Mouse (Mus musculus) frontal cortex, adult (tissue): ENCODE measurements around the gene B230104I21Rik.

Experiments used
- ATAC-seq: cut with Nextera tagmentation; 2 replicates; pipeline ENCODE4 v1.9.2; 2017; ENCODE audit warnings: mild to moderate bottlenecking, moderate library complexity, mixed read lengths; ENCODE audit not compliant: low TSS enrichment

The B230104I21Rik gene

GRCm38 (mm10) chr4:154393196-154394122 lies 57.5 kb downstream of the B230104I21Rik start:
- no peak for ATAC-seq

GRCm38 (mm10) chr4:154394123-154394722 lies 58.3 kb downstream of the B230104I21Rik start:
- peak; percentile 69; the same call in 1 of the 2 replicates for ATAC-seq

- ATAC-seq, result no peak
Measured at GRCm38 (mm10) chr4:154396652-154397301, 60.9 kb downstream of the B230104I21Rik start.
